Mouse (Mus musculus): ENCODE measurements at regions not wholly inside any gene's neighbourhood (a gene's known extent, or its start where the extent isn't known, plus 50 kb on each side); places are given as distances from the start of the nearest gene placed in this dataset.

DNA sequence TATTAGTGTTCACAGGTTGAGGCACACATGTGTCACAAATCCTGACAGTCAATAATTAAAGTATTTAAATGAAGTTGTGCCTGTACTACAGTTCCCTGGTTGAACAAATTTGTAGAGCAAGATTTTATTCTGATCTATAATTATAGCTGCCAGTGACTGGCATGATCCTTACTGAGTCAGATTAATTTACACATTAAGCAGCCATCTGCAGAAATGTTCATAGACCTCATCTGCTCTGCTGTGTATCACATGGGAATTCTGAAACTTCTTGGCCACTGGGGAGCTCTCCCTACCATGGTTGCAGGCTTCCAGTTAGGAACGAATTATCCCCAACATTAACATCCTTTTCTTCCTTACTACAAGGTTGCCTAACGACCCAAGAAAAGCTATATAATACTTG is 255.6 kb upstream of the Adgrl4 start:
- DNase-seq: no peak

DNA sequence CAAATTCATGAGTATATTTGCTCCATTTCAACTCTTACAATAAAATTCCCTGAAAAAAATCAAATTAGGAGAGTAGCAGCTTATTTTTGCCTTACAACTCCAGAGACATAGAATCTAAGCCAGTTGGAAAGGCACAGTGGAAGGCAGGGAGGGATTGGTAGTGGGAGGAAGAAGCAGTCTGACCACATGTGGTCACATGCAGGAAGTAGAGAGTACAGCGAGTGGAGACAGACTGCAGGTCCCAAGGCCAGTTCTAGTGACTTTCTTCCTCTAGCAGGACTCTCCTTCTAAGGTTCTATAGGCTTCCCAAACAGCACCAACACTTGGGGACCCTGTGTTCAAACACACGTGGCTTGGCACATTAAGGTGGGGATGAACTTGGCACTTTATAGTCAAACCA is 245.6 kb upstream of the Adgrl4 start:
- no peak for DNase-seq

DNA sequence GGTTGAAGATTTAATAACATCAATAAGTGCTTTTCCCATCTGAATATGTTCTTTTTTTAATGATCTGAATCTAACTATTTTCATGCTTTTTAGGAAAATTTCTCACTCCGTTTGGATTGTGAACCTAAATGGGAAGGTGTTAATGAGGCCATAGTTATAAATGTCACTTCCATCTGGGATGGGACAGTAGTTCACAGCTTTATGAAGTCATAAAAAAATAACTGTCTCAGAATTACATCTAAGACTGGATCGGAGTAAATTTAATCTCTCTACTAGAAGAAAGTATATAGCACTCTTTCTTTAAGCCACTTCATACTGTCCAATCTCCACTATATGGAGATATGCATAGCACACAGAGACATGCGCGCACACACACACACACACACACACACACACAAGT is 226.7 kb upstream of the Adgrl4 start:
- no peak for DNase-seq

DNA sequence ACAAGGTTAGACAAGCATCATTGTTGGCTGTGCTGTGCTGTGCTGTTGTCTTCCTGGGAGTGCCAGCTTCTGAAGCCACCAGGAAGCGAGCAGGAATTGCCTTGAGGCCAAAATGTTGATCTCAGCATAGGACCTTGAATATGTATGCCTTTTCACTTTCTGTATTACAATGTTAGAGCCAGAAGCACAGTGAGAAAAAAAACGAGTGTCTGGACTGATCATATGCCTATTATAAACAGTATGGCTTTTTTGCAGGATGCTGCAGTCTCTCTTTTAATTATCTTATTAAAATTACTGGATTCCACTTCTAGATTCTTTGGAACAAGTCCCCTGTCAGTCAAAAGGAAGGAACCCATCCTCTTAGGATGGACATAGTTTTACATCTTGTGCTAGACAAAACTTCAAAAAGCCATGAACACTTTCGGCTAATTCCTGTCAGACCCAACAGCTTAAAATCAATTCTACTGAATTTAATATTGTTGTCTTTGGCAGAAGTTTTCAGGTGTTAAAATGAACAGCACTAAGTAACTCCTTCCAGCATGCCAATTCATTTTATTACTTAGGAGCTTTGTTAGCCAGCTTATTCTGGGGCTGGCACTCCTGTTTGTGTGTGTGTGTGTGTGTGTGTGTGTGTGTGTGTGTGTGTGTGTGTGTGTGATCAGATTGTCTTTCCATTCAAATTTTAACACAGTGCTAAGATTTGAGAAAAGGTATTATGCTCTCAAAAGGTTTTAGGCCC is 220.8 kb upstream of the Adgrl4 start:
- no peak for DNase-seq

DNA sequence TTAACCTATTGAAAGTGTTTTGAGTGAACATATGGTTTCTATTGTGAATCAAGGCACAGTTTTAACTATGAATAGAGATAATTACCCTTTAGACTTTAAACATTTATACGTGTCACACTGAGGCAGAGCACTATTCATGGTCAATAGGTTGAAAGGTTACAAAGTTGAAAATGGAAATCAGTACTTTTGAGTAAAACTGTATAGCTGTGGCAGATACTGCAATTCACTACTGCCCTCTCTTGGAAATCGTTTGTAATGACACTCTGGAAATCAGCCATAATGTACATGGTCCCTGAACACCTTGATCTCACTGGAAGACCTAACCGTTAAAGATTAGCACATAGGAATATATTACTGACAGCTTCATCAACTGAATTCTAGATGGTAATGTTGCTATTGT is 215.3 kb upstream of the Adgrl4 start:
- no peak for DNase-seq

DNA sequence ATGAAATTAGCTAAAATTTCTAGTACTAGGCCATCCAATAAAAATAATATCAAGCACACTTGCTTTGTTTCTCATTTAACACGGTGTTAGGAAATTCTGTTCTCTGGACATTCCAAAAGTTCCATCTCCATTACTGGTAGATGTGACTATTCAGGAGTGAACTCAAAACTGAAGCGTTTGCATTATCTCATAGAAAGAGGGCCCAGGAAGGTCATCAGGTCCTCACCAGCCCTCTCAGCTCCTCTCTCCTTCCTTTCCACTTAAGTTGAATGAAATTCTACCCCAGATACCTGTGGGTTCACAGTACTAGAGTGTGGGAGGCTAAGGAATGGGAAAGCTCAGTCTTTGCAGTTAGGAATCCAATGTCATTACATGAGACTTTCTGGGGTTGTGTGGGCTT is 185.2 kb upstream of the Adgrl4 start:
- no peak for DNase-seq

DNA sequence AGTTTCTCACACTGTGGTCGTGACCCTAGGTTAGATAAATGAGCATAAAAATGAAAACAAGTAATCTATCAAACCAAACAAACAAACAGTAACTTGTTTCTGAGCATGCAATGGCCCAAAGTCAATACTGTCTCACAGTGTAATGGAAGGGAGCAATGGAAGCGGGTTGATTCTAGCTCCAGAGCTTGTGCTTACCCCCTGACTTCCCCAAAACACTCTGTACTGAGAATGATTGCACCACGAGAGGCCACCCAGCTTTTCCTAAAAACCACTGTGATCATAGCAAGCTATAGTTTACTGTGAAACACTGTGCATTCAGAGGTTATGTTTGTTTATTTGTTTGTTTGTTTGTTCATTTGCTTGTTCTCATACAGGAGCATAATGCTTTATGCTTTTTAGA is 174.9 kb upstream of the Adgrl4 start:
- DNase-seq: no peak

DNA sequence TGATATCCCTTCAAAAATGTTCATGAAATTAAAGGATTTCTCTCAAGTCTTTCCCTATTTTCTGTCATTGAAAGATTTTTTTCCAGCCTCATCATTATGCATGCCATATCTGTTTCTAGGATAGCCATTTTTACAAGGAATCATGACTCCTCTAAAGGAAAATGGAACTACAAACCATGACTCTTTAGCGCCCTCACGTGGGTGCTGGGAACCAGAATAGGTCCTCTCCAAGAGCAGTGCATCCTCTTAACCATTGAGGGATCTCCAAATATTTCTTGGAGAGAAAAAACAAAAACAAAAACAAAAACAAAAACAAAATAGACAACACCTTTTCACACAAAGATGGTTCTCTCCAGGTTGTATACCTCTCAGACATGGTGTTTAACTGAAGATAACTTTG is 172.0 kb upstream of the Adgrl4 start:
- no peak for DNase-seq

DNA sequence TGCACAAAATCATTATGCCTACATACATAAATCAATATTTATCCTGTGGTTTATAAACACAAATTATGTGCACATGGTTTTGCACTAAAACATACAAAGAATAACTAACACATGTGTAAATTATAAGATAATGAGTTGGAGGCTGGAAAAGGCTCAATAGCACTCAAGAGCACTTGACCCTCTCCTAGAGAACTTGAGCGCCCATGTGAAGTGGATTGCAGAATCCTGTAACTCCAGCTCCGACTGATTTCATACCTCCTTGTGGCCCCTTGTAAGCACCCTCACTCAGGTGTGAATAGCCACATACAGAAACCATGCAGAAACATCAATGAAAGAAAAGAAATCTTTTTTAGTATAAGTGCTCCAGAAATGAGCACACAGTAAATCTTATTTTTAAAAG is 168.2 kb upstream of the Adgrl4 start:
- DNase-seq: no peak

DNA sequence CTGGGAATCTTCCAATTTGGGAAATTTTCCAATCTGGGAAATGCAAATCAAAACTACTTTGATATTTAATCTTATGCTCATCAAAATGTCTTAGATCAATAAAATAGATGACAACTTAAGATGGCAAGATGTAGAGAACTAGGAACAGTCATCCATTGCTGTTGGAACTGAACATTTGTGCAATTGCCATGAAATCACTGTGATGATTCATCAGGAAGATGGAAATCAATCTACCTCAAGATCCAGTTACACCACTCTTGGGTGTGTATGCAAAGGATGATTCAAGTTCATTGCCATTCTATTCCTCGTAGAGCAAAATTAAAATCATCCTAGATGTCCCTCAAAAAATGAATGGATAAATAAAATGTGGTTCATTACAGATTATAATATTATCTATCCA is 153.9 kb upstream of the Adgrl4 start:
- no peak for DNase-seq

DNA sequence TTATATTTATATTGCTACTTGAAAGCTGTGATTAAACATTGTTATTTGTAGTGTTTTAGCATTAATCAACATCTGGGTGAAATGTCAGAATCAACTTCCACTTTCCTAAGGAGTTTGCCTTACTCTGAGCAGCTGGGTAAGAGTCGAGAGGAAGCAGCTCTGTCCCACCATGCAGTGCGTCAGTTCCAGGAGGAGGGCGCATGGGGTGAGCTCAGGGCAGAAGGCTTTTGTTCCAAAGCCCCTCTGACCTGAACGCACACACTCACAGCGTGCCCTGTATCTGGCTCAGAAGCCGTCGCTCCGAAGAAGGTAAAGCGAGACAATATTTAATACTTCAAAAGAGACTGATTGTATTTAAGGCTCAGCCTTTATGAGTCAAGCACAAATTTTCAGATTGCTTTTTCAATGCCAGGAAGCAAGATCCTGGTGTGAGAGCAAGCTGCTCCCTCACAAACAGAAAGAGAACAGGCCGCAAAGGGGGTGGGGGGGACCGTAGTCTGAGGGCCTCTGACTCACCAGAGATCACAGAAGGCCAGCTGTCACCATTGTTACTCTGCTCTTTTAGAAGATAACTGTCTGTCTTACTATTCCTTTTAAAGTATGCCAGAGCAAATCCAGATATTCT is 143.6 kb upstream of the Adgrl4 start:
- peak; percentile 8 for DNase-seq

DNA sequence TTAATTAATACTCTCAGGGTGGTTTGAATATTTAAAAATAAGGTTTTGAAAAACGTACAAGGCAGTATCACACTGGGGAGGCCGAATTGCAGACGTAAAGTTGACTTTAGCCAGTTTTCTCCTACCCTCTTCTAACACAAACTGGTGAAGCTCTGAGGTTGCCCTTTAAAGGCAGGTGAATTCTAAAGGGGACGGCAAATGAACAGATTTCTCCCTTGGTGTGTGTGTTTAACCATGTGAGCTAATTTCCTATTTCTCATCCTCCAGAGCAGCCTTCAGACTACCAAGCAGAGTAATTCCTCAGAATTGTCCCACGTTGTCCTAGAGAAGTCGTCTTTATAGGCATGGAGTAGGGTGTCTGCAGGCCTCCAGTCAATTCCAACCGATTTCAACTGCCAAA is 143.1 kb upstream of the Adgrl4 start:
- no peak for DNase-seq

DNA sequence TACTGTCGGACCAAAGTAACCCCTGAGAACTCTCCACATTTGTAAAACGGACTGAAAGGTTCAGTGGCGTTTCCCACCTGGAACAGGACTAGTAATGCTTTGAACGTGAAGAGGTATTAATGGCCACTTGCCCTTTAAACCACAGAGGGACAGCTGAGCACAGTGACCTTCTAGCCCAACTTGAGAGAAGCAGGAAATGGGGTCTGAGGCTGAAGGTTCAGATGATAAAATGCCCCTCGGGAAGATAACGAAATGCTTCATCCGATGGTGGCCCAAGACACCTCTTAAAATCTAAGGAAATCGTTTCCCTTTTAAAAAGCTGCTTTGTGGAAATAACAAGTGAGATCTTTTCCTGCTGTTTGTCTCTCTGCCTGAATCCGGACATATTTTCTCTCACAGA is 142.7 kb upstream of the Adgrl4 start:
- DNase-seq: no peak

DNA sequence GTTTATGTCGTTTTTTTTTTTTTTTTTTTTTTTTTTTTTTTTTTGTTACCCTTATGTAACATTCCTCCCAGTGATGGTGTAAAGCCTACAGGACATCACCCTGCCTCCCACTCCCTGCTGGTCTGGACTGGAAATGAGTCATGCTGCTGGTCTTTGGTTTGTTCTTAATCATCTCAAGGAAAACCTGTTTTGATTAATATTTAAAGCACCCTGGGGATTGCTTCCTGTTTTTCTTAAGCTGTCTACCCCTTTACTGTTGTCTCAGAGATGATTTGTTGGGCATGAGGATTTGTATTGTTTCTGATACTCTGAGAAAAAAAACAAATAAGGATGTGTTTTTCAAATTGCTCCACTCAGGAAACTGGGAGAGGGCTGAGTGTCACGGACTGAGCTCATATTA is 139.4 kb upstream of the Adgrl4 start:
- DNase-seq: no peak

DNA sequence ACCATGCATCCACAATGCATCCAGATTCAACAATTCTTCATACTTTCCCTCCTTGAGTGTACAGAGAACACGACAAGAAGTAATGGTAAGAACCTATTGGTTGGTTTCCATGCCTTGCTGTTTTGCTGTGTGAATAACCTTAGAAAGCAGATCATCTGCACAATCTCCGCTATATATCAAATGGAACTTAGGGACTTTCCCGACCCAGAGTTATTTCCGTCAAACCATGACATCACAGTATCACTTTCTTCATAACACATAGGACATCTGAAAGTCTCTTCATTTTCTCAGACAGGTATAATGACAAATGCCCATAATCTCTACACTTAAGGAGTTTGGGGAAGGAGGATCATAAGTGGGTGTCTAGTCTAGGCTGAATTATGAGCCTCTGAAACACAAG is 132.3 kb upstream of the Adgrl4 start:
- no peak for DNase-seq

DNA sequence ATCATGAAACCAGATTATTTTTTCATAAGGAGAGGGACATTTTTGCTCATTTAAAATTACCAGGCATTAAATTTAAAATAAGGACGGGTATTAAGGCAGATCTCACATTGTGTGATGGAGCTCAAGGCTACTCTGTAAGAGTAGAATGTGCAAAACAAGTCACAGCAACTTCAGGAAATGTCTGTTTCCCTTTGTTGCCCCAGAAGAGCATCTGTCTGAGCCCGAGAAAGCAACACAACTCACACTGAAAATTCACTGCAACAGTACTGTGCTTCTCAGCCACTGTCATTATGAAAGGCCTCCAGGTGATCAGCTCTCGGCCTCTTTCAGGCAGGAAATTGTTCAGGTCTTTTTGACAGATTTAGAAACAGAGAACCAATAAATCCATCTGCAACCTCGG is 129.7 kb upstream of the Adgrl4 start:
- DNase-seq: no peak

DNA sequence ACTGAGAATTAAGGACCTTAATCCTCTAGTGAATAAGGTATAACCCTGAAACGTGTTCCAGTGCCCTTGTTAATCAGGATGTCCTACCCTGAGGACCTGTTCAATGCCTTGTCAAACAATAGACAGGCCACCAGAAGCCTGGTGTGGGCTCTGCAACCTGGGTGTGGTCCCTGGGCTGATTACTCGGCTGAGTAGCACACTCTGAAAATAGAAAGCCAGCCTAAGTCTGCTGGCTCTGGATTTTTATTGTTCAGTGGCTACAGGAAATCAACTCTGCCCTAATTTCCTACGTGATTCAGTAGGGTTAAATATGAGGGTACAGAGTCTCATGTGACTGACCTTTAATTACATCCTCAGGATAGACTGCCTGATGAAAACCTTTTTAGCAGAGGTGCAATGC is 113.9 kb upstream of the Adgrl4 start:
- DNase-seq: no peak

DNA sequence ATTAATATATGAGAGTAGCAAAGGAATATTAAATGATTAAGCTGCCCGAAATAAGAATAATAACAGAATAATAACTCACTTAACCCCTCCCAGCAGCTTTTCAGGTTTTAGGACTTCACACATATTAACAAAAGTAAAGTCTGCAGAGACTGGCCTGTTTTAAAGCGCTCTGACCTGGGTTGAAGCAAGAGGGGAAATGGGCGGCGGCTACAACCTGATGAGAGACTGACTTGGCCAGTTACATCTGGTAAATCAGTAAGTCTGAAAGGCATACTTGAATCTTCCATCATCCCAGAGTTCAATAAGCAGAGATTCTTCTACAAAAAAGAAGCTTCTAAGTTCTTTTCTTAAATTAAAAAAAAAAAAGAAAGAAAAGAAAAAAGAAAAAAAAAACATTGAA is 107.9 kb upstream of the Adgrl4 start:
- no peak for DNase-seq

DNA sequence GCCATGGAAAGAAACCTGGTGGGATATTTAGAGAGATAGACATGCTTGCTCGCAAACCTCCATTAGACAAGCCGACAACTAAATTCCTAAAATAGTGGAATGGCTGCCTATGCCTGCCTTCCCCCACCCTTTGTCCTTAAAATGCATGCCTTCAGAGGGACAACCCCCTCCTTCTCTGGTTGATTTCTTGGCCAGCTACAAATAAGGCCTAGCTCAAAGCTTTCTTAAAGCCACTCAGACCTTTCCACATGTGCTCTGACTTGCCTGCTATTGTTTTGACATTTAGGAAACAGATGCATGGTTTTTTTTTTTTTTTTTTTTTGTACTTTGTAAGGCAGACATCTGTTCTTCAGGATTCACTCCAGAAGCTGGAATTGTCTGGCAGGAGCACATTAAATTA is 105.8 kb upstream of the Adgrl4 start:
- no peak for DNase-seq

DNA sequence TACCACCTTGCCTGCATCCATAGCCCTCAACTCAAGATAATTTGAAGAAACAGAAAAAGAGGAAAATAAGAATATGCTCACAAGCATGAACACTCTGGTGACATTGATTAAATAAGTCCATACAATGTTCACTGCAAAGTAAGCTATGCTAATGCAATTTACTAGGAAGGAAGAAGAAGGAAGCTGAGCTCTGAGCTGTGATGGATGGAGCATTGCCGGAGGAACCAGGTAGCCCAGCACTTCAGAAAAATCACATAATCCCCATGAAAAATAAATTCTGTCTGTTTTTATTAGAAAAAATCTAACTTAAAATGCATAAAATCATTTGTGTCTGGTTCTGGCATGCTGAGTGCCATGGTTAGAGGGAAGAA is 105.4 kb upstream of the Adgrl4 start:
- DNase-seq: no peak

DNA sequence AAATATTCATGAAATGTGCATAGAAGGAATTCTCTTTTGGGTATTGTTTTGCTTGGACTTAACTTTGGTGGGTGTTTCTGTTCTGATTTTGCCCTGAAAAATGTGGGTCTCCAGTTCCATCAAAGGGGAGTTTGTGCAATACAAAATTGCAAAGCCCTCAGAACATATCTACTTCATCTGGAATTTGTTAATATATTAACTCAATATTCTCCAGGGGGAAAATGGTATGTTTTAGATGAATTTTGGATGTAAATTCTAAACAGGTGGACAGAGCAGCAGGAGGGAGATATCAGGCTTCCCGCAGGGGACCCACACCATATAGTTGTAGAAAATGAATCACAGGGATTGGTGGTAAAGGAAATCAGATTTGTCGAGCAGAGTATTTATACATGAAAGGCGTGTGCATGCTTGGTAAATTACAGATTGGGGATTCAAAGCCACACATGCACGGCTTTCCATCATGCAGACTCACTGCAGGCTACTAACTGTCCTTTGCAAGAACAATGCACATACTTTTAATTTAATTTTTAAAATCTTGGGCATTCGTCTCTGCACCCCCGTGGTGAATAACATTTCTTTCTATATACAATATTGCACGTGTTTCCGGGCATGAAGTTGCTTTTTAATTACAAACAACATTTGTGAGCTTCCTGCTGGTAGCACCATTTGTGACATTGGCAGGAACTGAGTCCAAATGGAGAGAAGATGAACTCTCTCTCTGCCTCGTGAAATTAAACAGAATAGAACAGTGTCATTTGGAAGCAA is 104.8 kb upstream of the Adgrl4 start:
- no peak for DNase-seq

DNA sequence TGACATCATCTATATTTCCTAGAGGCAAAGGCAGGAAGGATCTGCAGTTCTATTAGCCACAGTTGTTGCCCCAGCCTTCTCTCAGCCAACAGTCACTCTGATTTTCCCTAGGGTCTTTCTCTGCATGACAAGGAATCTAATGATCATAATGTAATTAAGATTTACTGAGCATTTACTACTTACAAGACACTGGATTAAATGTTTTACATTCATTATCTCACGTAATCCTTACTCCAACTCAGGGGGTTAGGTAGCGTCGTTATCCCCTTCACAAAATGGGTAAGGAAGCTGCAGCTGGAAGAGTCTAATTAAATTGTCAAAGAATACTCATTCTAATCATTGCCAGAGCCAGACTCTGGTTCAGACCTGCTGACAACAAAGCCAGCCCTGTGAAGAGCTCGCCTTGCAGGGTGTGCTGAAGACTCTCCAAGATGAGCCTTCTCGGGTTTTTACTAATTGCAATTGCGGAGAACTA is 103.8 kb upstream of the Adgrl4 start:
- DNase-seq: no peak

DNA sequence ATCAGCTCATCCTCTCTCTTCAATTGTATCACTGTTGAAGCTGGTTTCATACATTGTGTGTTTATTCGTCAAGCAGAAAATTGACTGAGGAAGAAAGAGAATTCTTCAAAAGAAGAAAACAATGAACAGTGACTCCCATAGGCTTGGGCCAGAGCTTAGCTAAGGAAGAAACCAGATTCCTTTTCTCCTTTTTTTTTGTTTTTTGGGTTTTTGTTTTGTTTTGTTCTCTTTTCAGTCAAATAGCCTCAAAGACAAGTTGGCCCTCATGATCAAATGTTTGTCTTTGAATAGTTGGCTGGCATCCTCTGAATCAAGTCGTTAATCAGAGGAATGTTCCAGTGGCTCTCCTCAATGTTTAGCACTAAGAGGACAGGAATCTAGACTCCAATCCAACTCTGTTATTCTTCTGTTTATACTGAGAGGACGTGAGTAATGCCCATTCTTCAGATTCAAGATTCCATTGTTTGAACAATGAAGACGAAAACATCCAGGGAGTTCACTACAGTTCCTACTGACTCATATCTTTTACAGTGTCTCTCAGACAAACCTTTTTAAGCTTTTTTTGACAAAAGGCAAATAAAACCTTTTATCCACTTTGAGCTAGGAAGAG is 86.1 kb upstream of the Adgrl4 start:
- no peak for DNase-seq
